Mouse (Mus musculus) kidney, postnatal 0 days (tissue): ENCODE results near the gene Mucl2. TPM values are rescaled to one million over a fixed set of nuclear protein-coding genes. Genes with fewer than 3 reads are reported as not detected.
"Not testable (repeated sequence)": the region's sequence is repeated elsewhere in the genome, so short reads cannot be mapped to it uniquely, and the experiment has no call there.

Experiments used
- ATAC-seq: fragments of 200-750 bp; cut with Nextera tagmentation; replicated peaks from 2 replicates; pipeline ENCODE4 v1.8.0; 2017; ENCODE audit warnings: low read depth, moderate number of reproducible peaks, moderate TSS enrichment, moderate library complexity; ENCODE audit not compliant: low FRiP score
- DNase-seq: peaks from one replicate; pipeline ENCODE4 v3.0.0-alpha.2; 2016; ENCODE audit warnings: low spot score
- H3K27ac ChIP-seq: fragments of 300-500 bp; sonication (generic); 2 replicates; pipeline ENCODE4 v1.5.1; 2014; ENCODE audit warnings: mild to moderate bottlenecking
- H3K27me3 ChIP-seq: fragments of 300-500 bp; sonication (generic); 2 replicates; pipeline ENCODE4 v1.6.1; 2014; ENCODE audit warnings: low read length, mixed read lengths; ENCODE audit not compliant: insufficient read depth
- H3K36me3 ChIP-seq: fragments of 300-500 bp; sonication (generic); 2 replicates; pipeline ENCODE4 v1.6.1; 2014; ENCODE audit warnings: low read length, mixed read lengths; ENCODE audit not compliant: insufficient read depth
- H3K4me1 ChIP-seq: fragments of 300-500 bp; sonication (generic); replicated peaks from 2 replicates; pipeline ENCODE4 v1.6.1; 2014; ENCODE audit warnings: antibody characterized with exemption, low read length, mixed read lengths; ENCODE audit not compliant: insufficient read depth
- H3K4me2 ChIP-seq: fragments of 300-500 bp; sonication (generic); 2 replicates; pipeline ENCODE4 v1.6.1; 2014; ENCODE audit warnings: mild to moderate bottlenecking, low read length, moderate library complexity, mixed read lengths
- H3K4me3 ChIP-seq: fragments of 300-500 bp; sonication (generic); replicated peaks from 2 replicates; pipeline ENCODE4 v1.5.1; 2014; ENCODE audit warnings: low read depth, low read length
- H3K9ac ChIP-seq: fragments of 300-500 bp; sonication (generic); 2 replicates; pipeline ENCODE4 v1.6.1; 2014; ENCODE audit warnings: low read depth, low read length
- H3K9me3 ChIP-seq: fragments of 300-500 bp; sonication (generic); replicated peaks from 2 replicates; pipeline ENCODE4 v1.6.1; 2016; ENCODE audit warnings: low read length, inconsistent platforms, mixed read lengths
- CTCF ChIP-seq: IDR thresholded peaks from 2 replicates; pipeline ENCODE4 v1.5.1; 2016; ENCODE audit warnings: antibody characterized with exemption, low read depth, mild to moderate bottlenecking, moderate library complexity
- WGBS: fragments of 180-500 bp; shearing (Covaris S2); extraction: QIAGEN DNeasy Blood & Tissue Kit; methylation state at CpG from one replicate; pipeline ENCODE4 v1.1.7; 2014; 5-methylcytosine and 5-hydroxymethylcytosine counted together
- microRNA-seq: library from miRNA; unstranded; fragments of <30 nt; microRNA quantifications from one replicate; pipeline ENCODE4, GENCODE M21; 2016
- polyA plus RNA-seq: library from polyadenylated mRNA; unstranded; fragments of >200 nt; fragmentation: Nextera tagmentation; extraction: Ambion mirVana; gene quantifications from 2 replicates; pipeline ENCODE4 v1.2.1, GENCODE M21; 2015

Mucl2 gene
- not detected in 2 replicates for polyA plus RNA-seq

- no peak within 1 kb of the TSS for H3K4me2 ChIP-seq
- ATAC-seq (no peak), DNase-seq (no peak)
- 84% methylated on average over 1 of the region's 1 CpGs for WGBS
- no peaks in the 10 kb centered on the region for H3K4me1 ChIP-seq
- H3K9ac ChIP-seq, result no peak within 1 kb of the TSS
- H3K36me3 ChIP-seq, result no peaks in the 10 kb centered on the region
- no peaks in the 10 kb centered on the region for H3K9me3 ChIP-seq
- no peak within 1 kb of the TSS for H3K27ac ChIP-seq
- no peaks in the 10 kb centered on the region for H3K27me3 ChIP-seq
- TF ChIP-seq CTCF, result no peak
- no peak within 1 kb of the TSS for H3K4me3 ChIP-seq
These were observed at the start of gene Mucl2 for GRCm38 (mm10) chr15:103899212-103899611. TSS of gene Mucl2 (minus strand) at chr15:103899312.

DNA sequence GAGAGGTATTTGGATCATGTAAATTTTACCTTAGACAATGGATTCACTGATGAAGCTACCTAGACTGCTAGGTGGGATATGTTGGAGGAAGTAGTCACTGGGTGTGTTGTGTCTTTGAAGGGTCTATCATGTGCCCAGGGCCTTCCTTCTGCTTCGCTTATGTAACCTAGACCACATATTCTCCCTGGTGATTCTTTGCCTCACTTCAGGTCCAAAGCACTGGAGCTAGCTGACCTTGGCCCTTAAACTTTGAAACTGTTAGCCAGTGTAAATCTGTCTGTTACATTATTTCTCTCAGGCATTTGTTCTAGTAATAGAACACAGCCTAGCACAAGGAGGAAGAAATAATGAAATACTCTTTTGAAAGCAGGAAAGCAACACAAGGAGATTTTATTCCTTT, 13.9 kb upstream of the Mucl2 start:
- not testable (repeated sequence) for H3K27ac ChIP-seq, H3K9me3 ChIP-seq, H3K4me3 ChIP-seq, ATAC-seq, H3K4me1 ChIP-seq, H3K27me3 ChIP-seq, H3K9ac ChIP-seq, H3K36me3 ChIP-seq, DNase-seq, H3K4me2 ChIP-seq
- WGBS, result 29% methylated on average over 1 of the region's 1 CpGs

Small RNAs within 50 kb of the gene (microRNA-seq; reads per million reads assigned to microRNA genes)
- gene Gm22852, result not detected

Other genes with a start within 250 kb of the Mucl2 start
- gene Mucl1, start 143.8 kb downstream of the Mucl2 start, polyA plus RNA-seq, result not detected in 2 replicates